Mouse (Mus musculus) cerebellum, adult 8-10 months (tissue): ENCODE measurements around the gene Rpl22.

ENCODE experiments used
- DNase-seq: peaks from one replicate; pipeline ENCODE4 v3.0.0; 2022

Rpl22 gene

GRCm38 (mm10) chr4:152325574-152326411, at the start of gene Rpl22:
Rpl22 (plus strand) TSS chr4:152325742.
- peak; percentile 92 for DNase-seq

DNA sequence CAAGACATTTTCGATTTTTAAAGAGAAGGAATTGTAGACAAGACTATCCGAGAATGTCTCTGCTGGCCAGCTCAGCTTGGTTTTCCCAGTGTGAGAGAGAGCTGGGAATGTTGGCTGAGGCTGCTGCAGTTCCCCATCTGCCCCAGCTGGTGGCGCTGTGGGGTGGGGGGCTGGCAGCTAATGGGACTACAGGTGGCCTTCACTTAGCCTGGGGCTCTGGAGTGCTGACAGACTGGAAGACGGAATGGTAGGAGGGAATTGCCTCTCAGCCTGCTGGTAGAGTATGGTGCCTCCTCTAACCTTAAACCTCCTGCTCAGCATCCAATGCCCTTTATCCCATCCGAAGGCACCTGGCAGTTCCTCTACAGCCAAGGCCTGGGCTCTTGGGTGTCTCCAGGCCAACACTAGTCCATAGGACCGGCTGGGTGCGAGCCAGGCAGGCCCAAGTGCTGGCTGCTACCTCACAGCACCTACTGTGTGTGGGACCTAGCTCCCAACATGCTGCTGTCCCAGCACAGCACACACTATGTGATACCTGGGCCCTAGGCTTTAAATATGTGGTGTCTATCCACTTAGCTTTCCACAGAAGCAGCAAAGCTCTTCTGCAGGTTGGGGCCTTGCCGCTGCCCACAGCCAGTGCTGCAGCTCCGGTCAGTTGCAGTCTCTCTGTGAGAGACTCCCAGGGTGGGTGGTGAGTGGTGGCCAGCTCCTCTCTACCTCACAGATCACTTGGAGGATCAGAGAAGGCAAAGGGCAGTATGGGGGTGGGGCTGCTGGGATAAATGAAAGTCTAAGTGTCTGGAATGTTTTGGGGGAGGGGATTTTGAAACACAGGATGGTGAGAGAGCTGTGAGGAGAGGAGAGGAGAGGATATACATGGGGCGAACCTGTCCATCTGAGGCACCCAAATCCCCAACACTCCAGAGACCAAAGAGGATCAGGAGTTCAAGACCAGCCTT, 48.9 kb upstream of the Rpl22 start:
- peak; percentile 70 for DNase-seq

DNA sequence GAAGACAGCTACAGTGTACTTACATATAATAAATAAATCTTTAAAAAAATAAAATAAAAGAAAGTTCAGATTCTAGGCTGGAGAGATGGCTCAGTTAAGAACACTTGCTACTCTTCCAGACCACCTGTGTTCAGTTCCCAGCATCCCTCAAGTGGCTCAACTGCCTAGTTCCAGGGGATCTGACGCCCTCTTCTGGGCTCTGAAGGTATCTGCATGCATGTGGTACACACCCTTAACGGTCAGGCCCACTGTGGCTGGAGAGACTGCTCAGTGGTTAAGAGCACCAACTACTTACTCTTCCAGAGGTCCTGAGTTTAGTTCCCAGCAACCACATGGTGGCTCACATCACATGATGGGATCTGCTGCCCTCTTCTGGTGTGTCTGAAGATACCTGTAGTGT, 47.6 kb upstream of the Rpl22 start:
- DNase-seq, result no peak

DNA sequence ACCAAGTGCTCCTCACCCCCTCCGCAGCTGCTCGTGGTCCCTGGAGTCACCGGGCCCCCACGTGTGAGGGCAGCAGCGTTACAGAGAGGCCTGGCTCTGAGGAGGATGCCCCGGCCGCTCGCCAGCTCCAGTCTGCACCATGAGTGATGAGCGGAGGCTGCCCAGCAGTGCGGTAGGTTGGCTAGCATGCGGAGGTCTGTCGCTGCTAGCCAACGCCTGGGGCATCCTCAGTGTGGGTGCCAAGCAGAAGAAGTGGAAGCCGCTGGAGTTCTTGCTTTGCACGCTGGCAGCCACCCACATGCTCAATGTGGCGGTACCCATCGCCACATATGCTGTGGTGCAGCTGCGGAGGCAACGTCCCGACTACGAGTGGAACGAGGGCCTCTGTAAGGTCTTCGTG, 46.6 kb upstream of the Rpl22 start:
- DNase-seq, result no peak

DNA sequence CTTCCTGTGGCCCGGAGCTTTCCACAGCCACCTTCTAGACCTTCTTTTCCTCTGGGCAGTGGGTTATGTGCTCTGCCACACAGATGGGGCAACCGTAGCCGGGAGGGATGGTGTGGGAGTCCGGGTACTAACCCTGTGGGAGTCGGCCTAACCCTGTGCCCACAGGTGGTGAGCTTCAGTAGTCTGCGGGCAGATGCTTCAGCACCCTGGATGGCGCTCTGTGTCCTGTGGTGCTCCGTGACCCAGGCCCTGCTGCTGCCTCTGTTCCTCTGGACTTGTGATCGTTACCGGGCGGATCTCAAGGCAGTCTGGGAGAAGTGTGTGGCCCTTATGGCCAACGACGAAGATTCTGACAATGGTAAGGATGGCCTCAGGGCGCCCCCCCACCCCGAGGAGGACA, 43.9 kb upstream of the Rpl22 start:
- no peak for DNase-seq

DNA sequence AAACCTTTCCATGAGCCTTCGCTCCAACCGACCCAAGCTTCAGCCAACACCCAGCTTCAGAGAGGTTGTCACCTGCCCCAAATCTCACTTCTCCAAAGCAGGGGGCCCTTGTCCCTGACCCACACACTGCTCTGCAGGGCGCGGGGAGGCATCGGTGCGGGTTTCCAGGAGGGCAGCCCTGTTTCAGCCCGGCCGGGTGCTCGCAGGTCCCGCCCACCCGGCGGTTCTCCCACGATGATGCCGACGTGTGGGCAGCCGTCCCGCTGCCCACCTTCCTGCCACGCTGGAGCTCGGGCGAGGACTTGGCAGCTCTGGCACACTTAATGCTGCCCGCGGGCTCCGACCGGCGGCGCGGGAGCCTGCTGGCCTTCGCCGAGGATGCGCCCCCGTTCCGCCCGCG, 42.8 kb upstream of the Rpl22 start:
- no peak for DNase-seq

DNA sequence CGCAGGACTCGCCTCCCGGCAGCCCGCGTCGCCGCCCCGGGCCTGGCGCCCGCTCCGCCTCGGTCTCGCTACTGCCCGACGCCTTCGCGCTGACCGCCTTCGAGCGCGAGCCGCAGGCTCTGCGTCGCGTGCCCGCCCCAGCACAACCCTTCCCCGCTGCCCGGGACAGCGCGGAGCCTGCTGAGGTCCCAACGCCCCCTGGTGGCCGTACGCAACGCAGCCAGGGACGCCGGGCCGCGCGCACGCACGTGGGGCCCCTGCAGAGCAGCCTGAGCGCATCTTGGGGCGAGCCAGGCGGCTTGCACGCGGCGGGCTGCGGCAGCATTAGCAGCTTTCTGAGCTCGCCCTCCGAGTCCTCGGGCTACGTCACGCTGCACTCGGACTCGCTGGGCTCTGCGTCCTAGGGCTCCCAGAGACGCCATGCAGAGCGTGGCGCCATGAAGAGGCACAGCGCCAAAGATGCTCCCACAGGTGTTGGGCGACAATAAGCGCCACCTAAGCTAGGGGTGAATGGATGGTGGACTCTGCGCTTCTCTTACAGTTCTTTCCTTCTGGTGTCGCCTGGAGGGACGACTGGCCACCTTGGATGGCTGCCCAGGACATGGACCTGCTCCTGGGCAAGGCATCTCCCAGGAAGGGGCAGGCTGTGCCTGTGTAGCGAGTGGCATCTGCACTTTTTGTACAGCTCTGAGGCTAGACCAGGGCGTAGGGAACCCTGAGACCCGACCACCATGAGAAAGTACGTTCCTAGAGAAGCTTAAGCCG, 42.2 kb upstream of the Rpl22 start:
- DNase-seq, result peak; percentile 86

DNA sequence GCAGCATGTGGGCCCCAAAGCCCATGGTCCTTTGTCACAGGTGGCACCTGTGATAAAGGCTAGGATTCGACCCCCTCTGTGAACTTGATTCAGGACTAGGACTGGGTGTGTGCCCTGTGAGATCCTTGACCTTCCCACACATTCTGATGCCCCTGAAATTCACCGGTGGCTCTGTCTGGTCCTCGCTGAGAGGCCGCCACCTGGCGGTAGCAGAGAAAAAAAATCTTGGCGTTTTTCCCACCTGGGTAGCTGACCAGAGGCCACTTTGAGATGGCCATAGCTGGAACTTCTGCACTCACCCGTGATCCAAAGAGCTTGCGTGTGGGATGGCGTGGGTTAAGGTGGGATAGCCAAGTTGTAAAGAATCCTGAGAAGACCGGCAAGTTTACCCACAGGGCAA, 40.0 kb upstream of the Rpl22 start:
- peak; percentile 84 for DNase-seq

GRCm38 (mm10) chr4:152286183-152286582, 39.4 kb upstream of the Rpl22 start:
- DNase-seq, result no peak

GRCm38 (mm10) chr4:152286887-152287286, 38.7 kb upstream of the Rpl22 start:
- no peak for DNase-seq

DNA sequence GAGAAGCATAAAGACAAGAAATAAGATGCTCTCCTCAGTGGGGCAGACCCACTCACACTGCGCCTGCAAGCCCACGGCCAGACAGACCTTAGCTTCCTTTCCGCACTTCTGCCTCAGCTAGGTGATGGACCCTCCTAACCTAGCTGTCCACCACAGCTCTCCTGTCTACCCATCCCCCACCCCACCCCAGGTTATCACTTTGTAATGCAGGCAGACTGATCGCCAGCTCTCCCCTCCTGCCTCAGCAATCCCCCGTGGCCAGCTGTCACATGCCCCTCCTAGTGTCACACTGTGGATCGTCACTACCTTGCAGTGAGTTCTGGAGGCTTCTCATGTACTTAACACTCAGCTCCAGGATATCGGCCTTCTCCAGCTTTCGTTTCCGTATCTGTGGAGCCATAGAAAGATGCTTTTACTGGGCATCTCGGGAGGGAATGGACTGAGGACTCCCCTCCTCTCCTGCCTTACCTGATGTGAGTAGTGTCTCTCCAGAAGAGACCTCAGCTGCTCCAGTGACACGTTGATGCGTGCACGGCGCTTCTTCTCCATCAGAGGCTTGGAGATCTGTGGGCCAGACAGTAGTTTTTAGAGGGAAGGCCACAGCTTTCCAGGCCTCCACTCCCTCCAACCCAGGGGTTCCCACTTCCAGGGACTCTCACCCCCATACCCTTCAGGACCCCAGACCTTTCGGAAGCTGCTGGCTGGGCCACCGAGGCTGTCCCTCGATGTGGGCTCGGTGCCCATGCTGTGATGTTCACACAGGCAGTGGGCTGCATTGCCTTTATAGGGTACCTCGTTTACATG, 38.0 kb upstream of the Rpl22 start:
- no peak for DNase-seq

DNA sequence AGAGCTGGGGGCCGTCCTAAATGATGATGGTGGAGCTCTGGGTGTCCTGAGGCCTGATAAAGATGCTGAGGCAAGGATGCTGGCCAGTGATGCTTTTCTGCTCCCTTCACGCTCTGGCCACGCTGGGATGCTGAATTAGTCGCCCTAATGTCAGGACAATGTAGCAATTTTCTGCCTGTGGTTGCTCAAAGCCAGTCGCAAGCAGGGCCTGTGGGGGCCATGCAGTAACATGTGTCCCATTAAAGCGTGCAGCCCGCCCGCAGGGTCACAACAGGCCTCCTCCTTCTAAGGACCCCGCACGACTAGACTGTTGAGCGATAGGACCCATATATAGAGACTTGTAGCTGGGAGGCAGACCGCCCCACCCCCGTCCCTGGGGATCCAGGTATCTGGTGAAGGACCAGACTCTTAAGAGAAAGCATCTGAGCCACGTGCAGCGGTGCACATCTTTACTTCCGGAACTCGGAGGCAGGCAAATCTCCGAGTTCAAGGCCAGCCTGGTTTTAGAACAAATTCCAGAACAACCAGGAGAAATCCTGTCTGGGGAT, 37.1 kb upstream of the Rpl22 start:
- no peak for DNase-seq

DNA sequence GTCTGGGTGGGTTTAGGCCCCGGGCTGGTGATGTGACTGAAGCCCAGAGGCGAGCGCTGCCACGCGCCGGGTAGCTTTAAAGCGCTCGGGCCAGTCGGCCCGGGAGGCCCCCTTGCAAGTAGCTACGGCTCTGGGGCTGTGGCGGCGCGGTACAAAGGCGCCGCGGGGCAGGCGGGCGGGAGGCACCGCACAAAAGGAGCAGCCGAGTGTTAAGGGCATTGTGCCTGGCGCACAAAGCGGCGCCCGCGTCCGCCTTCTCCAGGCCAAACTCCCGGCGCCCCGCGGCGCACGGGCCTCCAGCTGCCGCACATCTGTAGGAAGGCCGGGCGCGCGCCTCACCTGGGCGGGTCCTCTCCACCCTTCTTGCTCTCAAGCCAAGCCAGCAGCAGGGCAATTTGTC, 35.2 kb upstream of the Rpl22 start:
- DNase-seq, result no peak

GRCm38 (mm10) chr4:152290991-152291390, 34.6 kb upstream of the Rpl22 start:
- DNase-seq, result no peak

DNA sequence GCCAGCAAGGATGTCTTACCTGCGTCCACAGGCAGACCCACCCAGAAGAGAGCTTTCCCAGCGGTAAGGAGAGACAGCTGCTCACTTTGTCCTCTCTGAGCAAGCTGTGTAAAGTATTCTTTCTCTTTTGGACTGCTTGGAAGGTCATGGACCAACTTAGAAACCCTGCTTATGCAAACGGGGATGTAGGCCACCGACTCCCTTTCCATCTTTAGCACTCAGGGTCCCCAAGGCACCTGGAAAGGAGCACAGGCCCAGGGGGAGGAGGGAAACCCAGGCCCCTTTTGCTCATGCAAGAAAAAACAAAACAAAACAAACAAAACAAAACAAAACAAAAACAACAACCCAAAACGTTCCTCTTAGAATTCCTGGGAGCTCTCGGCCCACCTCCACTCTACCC, 34.0 kb upstream of the Rpl22 start, which contains the start of gene Hes3:
Gene Hes3, minus strand, starts transcription at position 101 of the 400 bp plus-strand sequence.
- no peak for DNase-seq

- DNase-seq, result no peak
Measured at GRCm38 (mm10) chr4:152292102-152292765, 33.3 kb upstream of the Rpl22 start.

DNA sequence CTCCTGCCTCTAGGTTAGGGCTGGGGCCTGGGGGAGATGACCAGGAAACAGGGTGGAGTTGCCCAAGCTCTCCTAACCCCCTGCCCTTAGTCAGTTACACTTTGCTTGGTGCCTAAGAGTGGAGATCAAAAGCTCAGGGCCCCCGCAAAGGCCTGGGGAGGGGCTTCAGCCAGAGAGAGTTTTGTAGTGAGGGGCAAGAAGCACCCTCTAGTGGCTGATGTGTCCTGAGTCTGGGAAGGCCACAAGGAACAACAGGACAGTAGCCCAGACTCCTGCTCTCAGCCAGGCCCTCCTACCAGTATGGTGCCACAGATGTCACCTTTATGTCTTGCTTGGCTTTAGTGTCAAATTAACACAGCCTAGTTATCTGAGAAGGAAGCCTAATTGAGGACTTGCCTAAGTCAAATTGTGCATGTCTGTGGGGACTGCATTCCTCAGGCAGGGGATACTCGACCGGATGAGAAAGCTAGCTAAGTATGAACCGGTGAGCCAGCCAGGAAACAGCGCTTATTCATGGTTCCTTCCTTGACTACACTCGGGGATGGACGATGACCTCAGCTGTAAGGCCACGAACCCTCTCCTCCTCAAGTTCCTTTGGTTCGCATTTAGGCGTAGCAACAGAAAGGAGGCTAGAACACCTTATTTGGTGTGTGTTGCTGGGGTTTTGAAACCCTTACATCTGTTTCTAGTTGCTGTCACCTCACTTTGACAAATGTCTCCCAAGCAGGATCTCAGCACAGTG, 31.2 kb upstream of the Rpl22 start:
- DNase-seq, result no peak

DNA sequence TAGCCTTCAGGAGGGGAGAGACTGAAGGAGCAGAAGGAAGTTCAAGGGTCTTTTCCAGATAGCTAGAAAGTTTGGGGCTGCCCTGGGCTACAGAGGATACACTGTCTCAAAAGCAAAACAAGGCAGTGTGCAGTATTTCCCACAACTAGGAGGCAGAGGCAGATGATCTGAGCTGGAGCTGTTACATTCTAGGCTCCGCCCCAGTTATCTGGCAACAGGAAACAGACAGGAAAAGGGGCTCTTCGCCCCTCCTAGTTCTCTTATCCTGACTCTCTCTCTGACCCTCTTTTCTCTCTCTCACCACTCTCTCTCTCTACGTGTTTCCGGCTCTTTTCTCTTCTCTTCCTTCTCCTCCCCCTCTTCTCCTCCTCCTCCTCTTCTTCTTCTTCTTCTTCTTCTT, 29.6 kb upstream of the Rpl22 start:
- DNase-seq, result no peak

GRCm38 (mm10) chr4:152296371-152296770, 29.2 kb upstream of the Rpl22 start:
- DNase-seq, result no peak
